Mouse (Mus musculus) testis, adult 2 months (tissue): ENCODE data around the gene Aipl1. TPM values are rescaled to one million over a fixed set of nuclear protein-coding genes. Genes with fewer than 3 reads are reported as not detected.

ENCODE experiments used
- H3K27ac ChIP-seq: fragments of 200-500 bp; 2 replicates; pipeline ENCODE4 v1.5.1; 2012; ENCODE audit warnings: low read depth, low read length; ENCODE audit not compliant: control insufficient read depth, insufficient read depth
- H3K27me3 ChIP-seq: fragments of 200-500 bp; 2 replicates; pipeline ENCODE4 v1.6.1; 2012; ENCODE audit warnings: mild to moderate bottlenecking, low read length, moderate library complexity; ENCODE audit not compliant: control insufficient read depth, insufficient read depth
- H3K36me3 ChIP-seq: fragments of 200-500 bp; 2 replicates; pipeline ENCODE4 v1.6.1; 2012; ENCODE audit warnings: mild to moderate bottlenecking, low read length; ENCODE audit not compliant: control insufficient read depth, insufficient read depth
- H3K4me1 ChIP-seq: fragments of 200-500 bp; 2 replicates; pipeline ENCODE4 v1.6.1; 2012; ENCODE audit warnings: low read length; ENCODE audit not compliant: control insufficient read depth, insufficient read depth
- H3K4me3 ChIP-seq: fragments of 200-500 bp; 2 replicates; pipeline ENCODE4 v1.5.1; 2012; ENCODE audit warnings: low read depth, mild to moderate bottlenecking, low read length, moderate library complexity, mixed read lengths; ENCODE audit not compliant: control insufficient read depth
- CTCF ChIP-seq: fragments of 200-500 bp; IDR thresholded peaks from 2 replicates; pipeline ENCODE4 v1.5.1; 2012; ENCODE audit warnings: low read depth, mild to moderate bottlenecking, inconsistent platforms, low read length, moderate library complexity; ENCODE audit not compliant: control insufficient read depth, insufficient read depth, insufficient replicate concordance
- POLR2A ChIP-seq: fragments of 200-500 bp; IDR thresholded peaks from 2 replicates; pipeline ENCODE4 v1.6.1; 2012; ENCODE audit warnings: low read depth, mild to moderate bottlenecking, inconsistent platforms, low read length, moderate library complexity; ENCODE audit not compliant: control insufficient read depth
- polyA plus RNA-seq: library from polyadenylated mRNA; depleted of rRNA; stranded (reverse); fragments of >200 nt; gene quantifications from 2 replicates; pipeline ENCODE4 v1.2.3, GENCODE M21; 2012; rRNA removed

The Aipl1 gene
- polyA plus RNA-seq, 1 experiment: 0.62 TPM

GRCm38 (mm10) chr11:71987159-71988150, 49.9 kb downstream of the Aipl1 start:
- Histone ChIP-seq H3K4me1 (no peaks in the 10 kb centered on the region), H3K36me3 (no peaks in the 10 kb centered on the region), H3K27me3 (no peaks in the 10 kb centered on the region), H3K4me3 (no peak overlapping the region), H3K27ac (no peak overlapping the region)
- TF ChIP-seq POLR2A (no peak), CTCF (no peak)

GRCm38 (mm10) chr11:71985783-71986182, 51.5 kb downstream of the Aipl1 start:
- Histone ChIP-seq H3K27ac (no peak overlapping the region), H3K4me1 (no peaks in the 10 kb centered on the region), H3K27me3 (no peaks in the 10 kb centered on the region), H3K36me3 (no peaks in the 10 kb centered on the region), H3K4me3 (no peak overlapping the region)
- TF ChIP-seq POLR2A (no peak), CTCF (no peak)

DNA sequence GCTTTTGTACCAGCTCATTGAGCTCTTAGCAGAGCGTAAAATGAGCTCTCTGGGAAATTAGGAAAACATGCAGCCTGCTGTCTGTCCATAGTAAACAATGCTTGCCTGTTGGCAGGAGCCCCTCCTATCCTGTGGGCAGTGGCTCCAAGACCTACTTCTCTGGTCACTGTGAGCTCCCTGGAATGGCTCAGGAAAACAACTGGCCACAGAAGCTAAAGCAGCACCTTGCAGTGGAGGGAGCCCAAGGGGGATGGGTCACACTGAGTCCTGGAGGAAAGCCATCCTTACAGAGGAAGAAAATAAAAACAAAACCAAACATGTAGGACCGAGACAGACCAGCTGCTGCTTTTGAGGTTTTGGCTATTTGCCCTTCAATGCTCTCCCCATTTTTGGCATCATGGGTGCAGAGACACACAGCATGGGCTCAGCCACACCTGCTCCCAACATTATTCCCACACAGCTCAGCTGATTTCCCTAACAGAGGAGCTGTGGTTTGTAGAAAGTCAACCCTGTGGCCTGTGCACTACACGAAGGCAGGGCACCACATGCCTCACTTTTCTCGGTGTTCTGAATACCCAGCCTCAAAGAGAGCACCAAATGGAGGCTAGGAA, 52.1 kb downstream of the Aipl1 start:
- no peaks in the 10 kb centered on the region for H3K4me1 ChIP-seq
- no peaks in the 10 kb centered on the region for H3K36me3 ChIP-seq
- H3K4me3 ChIP-seq: no peak overlapping the region
- no peak overlapping the region for H3K27ac ChIP-seq
- TF ChIP-seq POLR2A: no peak
- TF ChIP-seq CTCF: no peak
- no peaks in the 10 kb centered on the region for H3K27me3 ChIP-seq

GRCm38 (mm10) chr11:71984093-71984492, 53.2 kb downstream of the Aipl1 start:
- Histone ChIP-seq H3K36me3 (no peaks in the 10 kb centered on the region), H3K4me3 (peak overlapping the region; percentile 17; the same call in 1 of the 2 replicates), H3K27me3 (no peaks in the 10 kb centered on the region), H3K4me1 (no peaks in the 10 kb centered on the region), H3K27ac (no peak overlapping the region)
- no peak for TF ChIP-seq POLR2A
- no peak for TF ChIP-seq CTCF

Other genes starting within 250 kb of the Aipl1 start
- 0.75 and 0.79 TPM in 2 replicates for gene Pimreg, start 4.5 kb upstream of the Aipl1 start, polyA plus RNA-seq
- 2.6 and 3.2 TPM in 2 replicates for gene Pitpnm3, start 98.3 kb upstream of the Aipl1 start, polyA plus RNA-seq
- 0.78 and 1.1 TPM in 2 replicates for gene Gm43951, start 169.3 kb upstream of the Aipl1 start, polyA plus RNA-seq
- gene 4933427D14Rik, start 169.9 kb upstream of the Aipl1 start, polyA plus RNA-seq: 19.1 and 33.1 TPM in 2 replicates
- gene Txndc17, start 170.0 kb upstream of the Aipl1 start, polyA plus RNA-seq: 15.8 and 17.5 TPM in 2 replicates
- 21.5 and 23.5 TPM in 2 replicates for gene Med31, start 178.1 kb upstream of the Aipl1 start, polyA plus RNA-seq
- 34.1 and 37.6 TPM in 2 replicates for gene Slc13a5, start 229.7 kb upstream of the Aipl1 start, polyA plus RNA-seq